Mouse (Mus musculus) A20 (cell line): Measurements from ENCODE around the gene Kcp.
A peak's percentile ranks its signal among the peaks of the same experiment; 100 is the strongest.

Source experiments
- DNase-seq: peaks from one replicate; pipeline ENCODE4 v3.0.0-alpha.2; 2011; ENCODE audit warnings: low read depth, low spot score

The Kcp gene

DNA sequence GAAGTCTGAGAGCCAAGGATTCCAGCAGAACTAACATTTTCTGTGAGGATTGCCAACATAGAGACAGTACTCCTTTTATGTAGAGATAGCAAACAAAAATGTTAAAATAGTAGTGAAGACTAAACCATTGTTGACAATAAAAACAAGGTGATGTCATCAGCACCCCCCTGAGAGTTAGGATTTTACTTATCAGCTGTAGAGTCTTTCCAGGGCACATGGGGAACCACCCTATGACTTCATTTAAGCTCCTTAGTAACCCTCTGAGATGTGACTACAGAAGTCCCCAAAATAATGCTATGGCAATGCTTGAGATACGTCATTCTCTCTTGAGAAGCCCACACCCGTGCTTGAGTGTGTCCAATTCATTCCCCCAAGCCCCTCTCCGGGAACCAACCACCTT lies 44.4 kb downstream of the Kcp start:
- DNase-seq: no peak

DNA sequence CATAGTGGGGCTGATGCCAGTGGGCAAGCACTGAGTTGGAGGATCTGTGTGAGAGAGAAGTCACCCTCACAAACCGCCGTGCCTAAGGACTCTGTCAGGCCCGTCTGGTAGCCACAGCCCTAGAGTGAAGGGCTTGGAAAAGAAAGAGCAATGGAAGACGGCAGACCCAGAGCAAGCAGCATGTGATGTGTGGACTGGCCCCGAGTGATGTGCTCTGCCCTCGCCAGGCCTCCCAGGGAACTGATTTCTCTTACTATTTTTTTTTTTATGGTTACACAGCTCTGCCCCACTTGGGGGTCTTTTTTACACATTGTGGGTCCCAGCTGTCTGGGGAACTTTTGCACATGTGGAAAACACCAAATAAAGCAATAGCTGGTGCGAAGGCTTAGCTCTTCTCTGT lies 46.2 kb downstream of the Kcp start:
- no peak for DNase-seq

DNA sequence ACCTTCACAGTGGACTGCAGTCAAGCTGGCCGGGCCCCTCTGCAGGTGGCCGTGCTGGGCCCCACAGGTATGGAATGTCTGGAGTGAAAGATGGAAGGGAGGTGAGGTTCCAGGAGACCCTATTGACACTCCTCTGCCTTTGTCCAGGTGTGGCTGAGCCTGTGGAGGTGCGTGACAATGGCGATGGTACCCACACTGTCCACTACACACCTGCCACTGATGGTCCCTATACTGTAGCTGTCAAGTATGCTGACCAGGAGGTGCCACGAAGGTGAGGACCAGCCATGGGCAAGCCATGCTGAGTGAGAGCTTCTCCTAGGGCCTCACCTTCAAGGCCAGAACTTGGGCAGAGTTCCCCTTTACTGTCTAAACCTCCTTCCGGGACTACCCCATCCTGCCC lies 57.1 kb downstream of the Kcp start:
- DNase-seq: no peak

DNA sequence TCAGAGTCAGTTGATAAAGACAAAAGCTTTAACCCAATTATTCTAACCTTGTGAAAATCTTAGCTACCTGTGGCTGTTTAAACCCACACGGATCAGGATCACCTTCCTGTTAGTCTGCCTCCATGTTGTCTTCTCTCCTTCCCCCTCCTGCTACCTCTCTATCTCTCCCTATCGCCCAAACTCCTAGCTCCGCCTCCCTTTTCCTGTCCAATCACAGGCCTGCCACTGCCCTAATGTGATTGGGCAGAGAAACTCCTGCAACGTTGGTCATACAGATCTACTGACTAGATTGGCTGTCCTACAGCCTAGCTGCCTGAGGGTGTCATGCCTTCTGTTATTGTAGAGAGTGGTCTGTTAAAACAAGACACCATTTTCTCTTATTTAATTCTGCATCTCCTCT lies 57.9 kb downstream of the Kcp start:
- peak; percentile 49 for DNase-seq

DNA sequence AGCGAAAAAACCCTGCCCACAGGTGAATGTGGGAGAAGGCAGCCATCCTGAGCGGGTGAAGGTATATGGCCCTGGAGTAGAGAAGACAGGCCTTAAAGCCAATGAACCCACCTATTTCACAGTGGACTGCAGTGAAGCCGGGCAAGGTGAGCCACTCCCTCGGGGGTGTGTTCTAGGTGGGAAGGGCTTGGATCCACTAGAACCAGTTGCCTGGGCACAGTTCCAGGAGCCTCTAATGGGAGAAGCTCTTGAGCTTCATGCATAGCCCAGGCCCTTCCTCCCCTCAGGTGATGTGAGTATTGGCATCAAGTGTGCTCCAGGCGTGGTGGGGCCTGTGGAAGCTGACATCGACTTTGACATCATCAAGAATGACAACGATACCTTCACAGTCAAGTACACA lies 62.4 kb downstream of the Kcp start:
- DNase-seq: no peak

DNA sequence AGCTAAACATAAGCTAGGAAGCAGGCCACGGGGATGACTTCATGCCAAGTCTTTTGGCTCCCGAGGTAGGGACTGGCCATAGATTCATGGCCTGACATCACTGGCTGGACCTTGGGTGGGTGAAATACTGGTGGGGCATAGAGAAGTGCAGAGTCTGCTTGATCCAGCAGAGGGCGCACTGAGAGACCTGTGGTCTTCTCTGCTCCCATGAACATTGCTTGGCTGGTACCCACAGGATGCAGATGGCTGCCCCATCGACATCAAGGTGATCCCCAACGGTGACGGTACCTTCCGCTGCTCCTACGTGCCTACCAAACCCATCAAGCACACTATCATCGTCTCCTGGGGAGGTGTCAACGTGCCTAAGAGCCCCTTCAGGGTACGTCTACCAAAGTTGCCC lies 63.0 kb downstream of the Kcp start:
- DNase-seq: peak; percentile 57

DNA sequence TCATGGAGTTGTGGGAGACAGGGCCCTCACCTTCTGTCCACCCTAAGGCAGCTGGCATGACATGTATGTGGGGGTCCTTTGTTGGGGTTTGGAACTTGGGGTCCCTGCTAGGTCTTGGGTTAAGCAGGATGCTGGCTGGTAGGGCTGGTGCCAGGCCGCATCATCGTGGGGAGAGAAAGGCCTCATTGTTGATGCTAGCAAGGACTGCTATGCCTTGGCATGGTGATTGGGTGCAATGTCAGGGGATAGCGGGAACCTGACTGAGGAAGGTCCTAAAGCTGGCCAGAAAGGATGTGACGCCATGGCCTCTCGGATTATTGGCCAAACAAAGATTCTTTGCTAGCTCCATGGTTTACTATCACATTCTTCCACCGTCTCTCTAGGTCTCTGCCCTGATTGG lies 68.0 kb downstream of the Kcp start:
- DNase-seq: no peak

DNA sequence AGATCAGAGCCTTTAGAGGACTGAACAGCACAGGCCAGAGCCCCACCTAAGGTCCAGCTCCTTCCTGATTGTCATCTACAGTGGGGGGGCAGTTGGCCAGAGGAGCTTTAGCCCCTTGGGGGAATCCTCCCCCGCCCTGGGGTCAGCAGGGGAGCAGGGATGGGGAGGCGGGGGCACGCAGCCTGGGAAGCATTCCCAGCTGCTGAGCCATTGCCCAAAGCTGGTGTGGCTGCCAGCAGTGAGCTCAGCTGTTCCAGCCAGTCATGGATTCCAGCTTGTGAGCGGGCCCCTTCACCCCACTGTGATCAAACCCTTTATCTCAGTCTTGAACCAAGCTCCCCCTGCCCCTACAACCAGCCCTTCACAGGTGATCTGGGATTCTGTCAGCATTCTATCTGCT lies 68.5 kb downstream of the Kcp start:
- no peak for DNase-seq

DNA sequence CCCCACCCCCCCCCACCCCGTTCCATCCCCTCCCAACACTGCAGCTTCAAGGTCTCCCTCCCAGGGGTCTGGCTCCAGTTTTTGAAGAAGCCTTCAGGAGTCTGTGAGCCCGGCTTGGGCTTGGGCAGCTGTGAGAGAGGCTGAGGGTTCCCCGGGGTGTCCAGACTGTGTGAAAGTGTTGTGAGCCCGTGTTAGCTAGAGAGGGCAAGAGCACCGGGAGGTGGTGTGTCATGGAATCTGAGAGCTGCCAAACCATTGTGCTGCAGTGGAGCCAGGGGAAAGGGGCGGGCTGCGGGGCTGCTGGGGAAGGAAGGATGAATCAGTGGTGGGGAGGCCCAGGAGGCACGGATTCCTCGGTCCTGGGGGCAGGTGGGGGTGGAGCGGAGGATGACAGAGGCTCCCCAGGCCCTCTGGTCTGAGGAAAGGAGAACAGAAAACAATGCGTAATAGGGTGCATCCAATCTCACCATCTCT lies 71.3 kb downstream of the Kcp start:
- peak; percentile 31 for DNase-seq

DNA sequence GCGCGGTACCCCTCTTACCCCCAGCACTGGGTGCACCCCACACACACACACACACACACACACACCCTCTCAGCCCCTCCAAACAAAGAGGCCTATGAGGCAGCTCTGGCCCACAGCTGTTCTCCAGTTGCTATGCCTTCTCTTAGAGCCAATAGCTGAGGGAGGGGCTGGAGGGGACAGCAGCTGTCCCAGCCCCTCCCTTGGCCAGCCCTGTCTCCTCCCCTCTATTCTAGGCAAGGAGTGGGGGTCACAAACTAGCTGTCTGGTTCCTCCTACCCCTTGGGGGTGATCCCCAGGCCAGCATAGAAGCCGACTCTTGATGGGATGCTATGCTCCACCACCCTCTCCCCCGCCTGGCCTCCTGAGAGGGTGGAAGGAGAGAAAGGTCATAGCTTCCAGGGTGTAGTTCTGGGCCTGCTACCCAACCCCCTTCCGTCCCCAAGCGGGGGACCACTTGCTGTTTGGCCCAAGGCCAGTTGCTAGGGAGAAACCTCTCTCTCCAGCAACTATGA lies 71.8 kb downstream of the Kcp start:
- DNase-seq: no peak

DNA sequence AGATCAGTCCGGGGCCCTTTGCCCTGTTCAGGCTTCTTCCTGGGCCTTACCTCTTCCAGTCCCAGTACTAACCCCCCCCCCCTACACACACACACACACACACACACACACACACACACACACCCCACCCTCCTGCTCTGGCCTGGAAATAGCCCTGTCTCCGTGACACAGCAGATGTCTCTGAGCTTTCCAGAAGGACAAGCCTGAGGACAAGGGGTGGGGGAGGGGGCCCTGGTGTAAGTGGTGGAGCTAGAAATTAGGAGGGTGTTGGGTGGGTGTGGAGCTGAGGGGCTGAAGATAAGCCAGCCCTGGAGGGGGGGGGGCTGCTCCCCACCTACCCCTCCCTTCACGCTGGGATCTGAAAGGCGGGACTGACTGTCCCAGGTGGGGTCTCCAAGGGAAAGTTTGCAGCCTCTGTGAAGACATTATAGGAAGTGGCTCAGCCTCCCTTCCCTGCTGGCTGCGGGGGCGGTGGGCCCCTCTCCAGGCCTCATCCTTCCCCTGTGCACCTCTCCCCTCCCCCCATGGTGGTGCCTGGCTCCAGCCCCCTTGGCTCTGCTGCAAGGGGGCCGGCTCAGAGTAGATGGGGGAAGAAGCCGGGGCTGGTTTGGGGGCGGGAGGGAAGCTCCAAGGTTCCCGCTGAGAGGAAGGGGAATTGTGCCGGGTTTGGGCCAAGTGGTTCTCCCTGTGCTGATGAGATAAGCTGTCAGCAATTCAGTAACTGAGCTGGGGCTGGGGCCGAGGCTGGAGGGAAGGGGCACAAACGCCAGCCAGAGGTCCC lies 72.7 kb downstream of the Kcp start:
- DNase-seq: no peak

DNA sequence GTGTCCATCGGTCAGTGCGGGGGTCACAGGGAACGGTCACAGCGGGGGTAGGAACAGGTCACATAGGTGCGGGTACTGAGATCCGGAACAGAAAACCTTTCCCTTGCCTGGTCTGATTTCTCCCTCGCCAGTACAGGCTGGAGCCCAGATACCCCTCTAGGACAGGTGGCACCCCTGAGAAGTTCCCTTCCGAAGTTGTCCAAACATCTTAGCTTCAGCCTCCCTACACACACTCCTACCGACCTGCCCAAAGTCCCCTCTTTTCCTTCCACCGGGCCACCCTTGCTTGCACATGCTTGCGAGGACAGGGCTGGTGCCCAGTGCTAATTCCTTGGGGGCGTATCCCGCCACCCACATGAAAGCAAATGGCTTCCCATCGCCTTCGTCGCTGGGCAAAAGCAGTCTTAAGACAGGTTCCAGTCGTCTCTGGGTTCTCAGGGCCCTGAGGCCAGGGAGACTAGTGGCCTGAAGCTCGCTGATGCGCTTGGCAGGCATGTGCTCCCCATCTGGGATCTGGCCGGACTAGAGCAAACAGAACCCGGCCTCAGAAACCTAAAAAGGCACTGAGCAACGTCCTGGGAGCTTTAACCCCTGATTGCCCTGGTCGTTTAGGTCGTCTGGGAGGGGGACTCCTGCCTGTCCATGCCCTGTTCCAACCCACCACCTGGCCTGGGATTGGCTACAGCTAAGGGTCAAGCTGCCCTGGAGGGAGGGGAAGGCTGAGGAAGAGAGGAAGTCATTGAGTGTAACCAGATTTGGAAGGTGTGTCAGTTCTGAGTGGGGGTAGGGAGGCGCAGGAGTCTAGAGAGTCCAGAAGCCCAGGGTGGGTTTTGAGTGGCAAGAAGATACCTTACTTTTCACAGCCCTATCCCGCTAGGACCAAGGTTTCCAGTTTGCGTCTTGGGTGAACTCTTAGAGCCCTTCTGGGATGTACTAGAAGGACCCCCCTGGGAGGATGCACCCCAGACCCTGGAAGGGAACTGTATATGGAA lies 73.7 kb downstream of the Kcp start:
- no peak for DNase-seq

DNA sequence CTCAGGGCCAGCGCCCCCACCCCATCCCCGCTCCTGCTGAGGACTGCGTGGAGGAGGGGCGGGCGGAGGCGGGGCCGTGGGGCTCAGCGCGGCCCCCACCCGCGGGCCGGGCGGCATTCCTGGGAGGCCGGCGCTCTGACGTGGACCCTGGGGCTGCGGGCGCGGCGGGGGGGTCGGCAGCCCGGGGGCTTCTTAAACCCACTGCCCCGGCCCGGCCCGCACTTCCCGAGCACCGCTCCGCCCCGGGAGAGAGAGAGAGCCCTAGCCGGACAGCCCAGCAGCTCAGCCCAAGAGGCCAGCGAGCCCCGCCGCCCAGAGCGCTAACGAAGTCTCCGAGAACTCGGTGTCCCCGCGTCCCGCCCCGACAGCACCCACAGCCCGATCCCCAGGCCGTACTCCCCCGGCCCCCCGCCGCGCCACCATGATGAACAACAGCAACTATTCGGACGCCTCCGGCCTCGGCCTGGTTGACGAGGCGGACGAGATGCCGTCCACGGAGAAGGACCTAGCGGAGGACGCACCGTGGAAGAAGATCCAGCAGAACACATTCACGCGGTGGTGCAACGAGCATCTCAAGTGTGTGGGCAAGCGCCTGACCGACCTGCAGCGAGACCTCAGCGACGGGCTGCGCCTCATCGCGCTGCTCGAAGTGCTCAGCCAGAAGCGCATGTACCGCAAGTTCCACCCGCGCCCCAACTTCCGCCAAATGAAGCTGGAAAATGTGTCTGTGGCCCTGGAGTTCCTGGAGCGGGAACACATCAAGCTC lies 74.5 kb downstream of the Kcp start, which contains the start of gene Flnc:
Gene Flnc (plus strand): TSS at position 219 of the 766 bp plus-strand sequence.
- no peak for DNase-seq

DNA sequence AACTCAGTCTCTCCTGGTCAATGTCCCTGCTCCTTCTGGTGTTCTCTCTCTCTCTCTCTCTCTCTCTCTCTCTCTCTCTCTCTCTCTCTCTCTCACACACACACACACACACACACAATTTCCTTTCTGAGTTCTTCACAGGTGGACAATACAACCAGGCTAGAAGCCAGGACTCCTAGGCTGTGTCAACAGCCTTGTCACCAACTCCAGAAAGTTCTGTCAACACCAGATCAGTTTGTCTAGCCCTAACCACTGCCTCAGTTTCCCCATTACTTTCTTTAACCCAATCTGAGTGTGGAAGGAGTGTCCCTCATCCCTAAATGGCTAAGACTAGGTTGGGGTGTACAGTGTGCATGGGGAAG lies 75.1 kb downstream of the Kcp start:
- DNase-seq: no peak

DNA sequence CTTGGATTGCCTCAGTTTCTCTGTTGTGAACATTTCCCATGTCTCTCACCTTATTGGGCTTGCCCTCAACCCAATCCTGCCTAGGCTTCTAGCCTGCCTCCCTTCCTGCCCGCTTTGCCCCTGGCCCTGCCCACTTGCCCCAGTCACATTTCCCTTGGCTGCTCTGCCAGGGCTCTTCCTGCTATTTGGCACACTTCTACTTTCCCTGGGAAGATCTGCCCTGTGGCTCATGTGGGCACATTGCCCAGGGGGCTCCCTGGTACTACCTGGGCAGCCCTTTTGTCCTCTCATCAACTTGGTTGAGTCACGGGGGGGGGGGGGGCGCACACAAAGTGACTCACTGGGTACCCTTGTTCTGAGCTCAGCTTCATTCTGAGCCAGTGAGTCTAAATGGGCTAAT lies 75.6 kb downstream of the Kcp start:
- DNase-seq: no peak

DNA sequence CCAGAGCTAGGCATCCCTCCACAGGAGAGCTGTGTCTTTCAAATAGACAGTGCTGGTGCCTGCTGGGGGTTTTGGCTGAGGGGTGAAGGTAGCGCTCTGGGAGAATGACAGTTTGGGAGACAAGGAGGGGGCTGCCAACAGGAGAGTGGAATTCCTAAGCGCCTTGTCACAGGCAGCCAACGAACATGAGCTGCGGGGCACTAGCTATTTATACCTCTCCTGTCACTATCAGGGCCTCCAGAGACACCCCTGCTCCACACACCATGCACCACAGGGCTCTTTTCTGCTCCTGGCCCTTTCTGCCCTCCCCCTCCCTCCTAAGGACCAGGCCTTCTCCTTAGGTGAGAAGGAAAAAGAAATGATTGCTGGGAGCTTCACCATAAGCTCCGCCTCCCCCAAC lies 76.3 kb downstream of the Kcp start:
- DNase-seq: no peak

DNA sequence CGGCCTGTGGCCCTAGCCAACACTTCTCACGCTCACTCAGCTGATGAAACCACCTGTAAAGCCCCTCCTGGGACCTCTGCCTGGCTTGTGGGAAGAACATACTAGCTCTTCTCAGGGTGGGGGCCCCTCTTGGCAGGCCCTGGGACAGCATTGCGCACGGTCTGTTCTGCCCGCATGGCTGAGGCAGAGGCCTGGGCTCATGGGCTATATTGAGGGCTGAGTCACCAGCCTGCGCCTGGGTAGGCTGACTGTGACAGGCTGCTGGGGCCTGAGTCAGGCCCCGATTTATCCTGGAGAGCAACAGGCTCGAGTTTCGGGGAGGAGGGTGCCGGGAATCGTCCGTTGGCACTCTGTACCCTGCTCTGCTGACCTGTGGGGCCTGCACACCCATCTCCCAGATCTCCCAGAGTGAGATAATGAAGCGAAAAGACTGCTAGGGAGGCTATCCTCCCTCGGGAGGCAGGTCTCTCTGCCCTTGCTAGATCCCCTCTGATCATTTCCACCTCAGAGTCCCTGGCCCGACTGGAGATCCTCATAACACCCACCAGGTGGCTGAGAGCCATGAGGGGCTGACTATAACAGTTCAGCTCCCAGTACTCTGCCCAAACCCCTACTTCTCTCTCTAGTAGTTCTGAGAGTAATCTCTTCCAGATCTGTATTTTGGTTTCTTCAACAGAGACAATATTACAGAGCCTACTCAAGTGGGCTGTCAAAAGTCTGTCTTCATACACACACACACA lies 76.9 kb downstream of the Kcp start:
- DNase-seq: no peak

DNA sequence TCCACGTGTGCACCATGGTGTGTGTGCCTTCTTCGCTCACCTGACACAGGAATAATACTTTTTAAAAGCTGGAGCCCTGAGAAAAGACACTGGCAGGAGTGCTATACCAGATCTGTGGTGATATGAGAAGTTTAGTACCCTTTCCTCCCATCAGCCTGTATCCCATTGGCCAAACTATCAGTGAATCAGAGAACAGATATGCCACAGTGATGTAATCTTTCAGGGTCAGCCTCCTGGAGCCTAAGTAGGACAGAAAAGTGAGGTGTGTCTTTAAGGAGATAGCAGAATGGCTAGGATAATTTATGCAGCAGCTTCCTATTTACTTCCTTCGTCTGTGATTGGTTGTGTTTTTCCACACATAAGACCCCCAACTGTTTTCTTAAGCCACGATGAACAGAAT lies 79.6 kb downstream of the Kcp start:
- no peak for DNase-seq

DNA sequence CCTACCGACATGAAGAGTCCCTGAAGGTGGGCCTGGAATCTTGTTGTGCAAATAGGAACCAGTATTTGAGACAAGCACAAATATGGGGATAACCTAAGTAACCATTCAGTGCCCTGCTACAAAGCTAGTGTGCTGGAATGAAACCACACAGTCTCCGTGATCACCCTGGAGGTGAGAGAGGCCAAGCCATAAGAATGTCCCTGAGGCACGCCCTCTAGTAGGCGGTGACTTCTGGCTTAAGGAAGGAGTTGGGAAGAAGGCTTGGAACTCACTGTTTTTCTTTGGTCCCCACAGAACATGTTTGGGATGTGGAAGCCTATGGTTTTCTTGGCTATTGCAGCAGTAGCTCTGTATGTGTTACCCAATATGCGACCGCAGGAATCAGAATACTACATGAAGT lies 81.4 kb downstream of the Kcp start:
- DNase-seq: no peak

DNA sequence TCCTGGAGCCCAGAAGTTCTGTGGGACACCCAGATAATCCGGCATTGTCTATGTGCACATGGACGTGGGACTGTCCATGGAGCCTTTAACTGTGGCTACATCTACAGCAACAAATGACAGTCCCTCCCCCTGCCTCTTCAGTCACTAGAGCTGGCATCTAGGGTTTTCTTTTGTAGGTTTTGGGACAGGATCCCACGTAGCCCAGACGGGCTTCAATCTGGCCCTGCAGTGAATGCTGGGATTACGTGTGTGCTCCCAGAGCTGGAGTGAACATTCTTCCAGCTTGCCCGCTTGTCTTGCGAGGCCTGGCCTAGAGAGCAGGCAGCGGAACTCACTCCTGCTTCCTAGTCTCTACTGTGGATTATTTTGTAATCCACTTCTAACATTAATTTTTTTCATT lies 82.6 kb downstream of the Kcp start:
- no peak for DNase-seq
